Mouse (Mus musculus): ENCODE results near the gene Krt88. TPM values are rescaled to one million over a fixed set of nuclear protein-coding genes. Genes with fewer than 3 reads are reported as not detected.
A peak's percentile ranks its signal among the peaks of the same experiment; 100 is the strongest.

Gene Krt88
- polyA plus RNA-seq, 1 experiment from 2014 or later = not detected

- DNase-seq (ENCODE audit: low spot score, missing footprints) = no peak
- H3K4me2 ChIP-seq = no peak overlapping the region
- H3K36me3 ChIP-seq (ENCODE audit: control insufficient read depth, insufficient read depth, low read length) = no peaks in the 10 kb centered on the region
- H3K9me3 ChIP-seq (ENCODE audit: control insufficient read depth, low read length) = no peaks in the 10 kb centered on the region
- H3K4me3 ChIP-seq (ENCODE audit: low read depth, low read length) = no peak overlapping the region
- 0 out of 2 replicates have a peak, but pooled peaks cover 2% of the 10 kb centered on the region for H3K4me1 ChIP-seq (ENCODE audit: control insufficient read depth, insufficient read depth, low read length)
- ATAC-seq (ENCODE audit: low FRiP score) = no peak
- H3K27me3 ChIP-seq (ENCODE audit: control insufficient read depth, insufficient read depth, low read length) = peaks cover 12% of the 10 kb centered on the region; the same call in 1 of the 2 replicates
- no peak overlapping the region for H3K9ac ChIP-seq (ENCODE audit: low read length)
- no peak overlapping the region for H3K27ac ChIP-seq (ENCODE audit: low read depth, low read length)
- WGBS = 91% methylated on average over 7 of the region's 7 CpGs
These were observed 10.9 kb upstream of the Krt88 start for GRCm38 (mm10) chr15:101436611-101437010.

DNA sequence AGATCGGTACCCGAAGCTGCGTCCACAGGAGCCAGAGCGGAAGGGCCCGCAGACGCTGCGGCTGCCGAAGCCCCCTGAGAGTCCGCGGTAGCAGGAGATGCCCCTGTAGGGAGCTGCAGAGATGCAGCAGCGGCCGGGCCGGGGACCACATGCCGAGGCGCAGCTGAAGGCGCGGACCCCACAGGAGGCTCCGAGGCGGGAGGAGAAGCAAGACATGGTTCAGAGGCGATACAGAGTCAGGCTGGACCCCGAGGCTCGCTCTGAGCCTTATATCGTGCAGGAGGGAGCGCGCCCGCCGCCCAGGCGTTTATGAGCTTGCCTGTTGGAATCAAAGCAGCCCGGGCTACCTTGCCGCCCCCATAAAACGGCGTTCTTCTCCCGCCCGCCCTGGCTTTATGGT is 9.0 kb upstream of the Krt88 start, which contains the start of gene Krt87:
Krt87 (minus strand) TSS at position 250 of the 400 bp plus-strand sequence.
- peak within 1 kb of the TSS; percentile 22 for H3K4me3 ChIP-seq (ENCODE audit: low read depth, low read length)
- peak; percentile 88 for DNase-seq (ENCODE audit: low spot score, missing footprints)
- 0 out of 2 replicates have a peak, but pooled peaks cover 2% of the 10 kb centered on the region for H3K4me1 ChIP-seq (ENCODE audit: control insufficient read depth, insufficient read depth, low read length)
- no peak for ATAC-seq (ENCODE audit: low FRiP score)
- no peaks in the 10 kb centered on the region for H3K9me3 ChIP-seq (ENCODE audit: control insufficient read depth, low read length)
- peak within 1 kb of the TSS; percentile 50 for H3K9ac ChIP-seq (ENCODE audit: low read length)
- H3K27ac ChIP-seq (ENCODE audit: low read depth, low read length) = no peak within 1 kb of the TSS
- H3K36me3 ChIP-seq (ENCODE audit: control insufficient read depth, insufficient read depth, low read length) = no peaks in the 10 kb centered on the region
- peaks cover 12% of the 10 kb centered on the region; the same call in 1 of the 2 replicates for H3K27me3 ChIP-seq (ENCODE audit: control insufficient read depth, insufficient read depth, low read length)
- 3% methylated on average over 34 of the region's 34 CpGs for WGBS
- peak within 1 kb of the TSS; percentile 47 for H3K4me2 ChIP-seq

- no peak for ATAC-seq (ENCODE audit: low FRiP score)
These were observed 6.7 kb upstream of the Krt88 start for GRCm38 (mm10) chr15:101440837-101441236.

GRCm38 (mm10) chr15:101446572-101446971 is 972 bp upstream of the Krt88 start:
- no peak overlapping the region for H3K4me2 ChIP-seq
- no peaks in the 10 kb centered on the region for H3K9me3 ChIP-seq (ENCODE audit: control insufficient read depth, low read length)
- H3K36me3 ChIP-seq (ENCODE audit: control insufficient read depth, insufficient read depth, low read length) = no peaks in the 10 kb centered on the region
- WGBS = 83% methylated on average over 11 of the region's 11 CpGs
- no peaks in the 10 kb centered on the region for H3K4me1 ChIP-seq (ENCODE audit: control insufficient read depth, insufficient read depth, low read length)
- H3K27ac ChIP-seq (ENCODE audit: low read depth, low read length) = no peak overlapping the region
- DNase-seq (ENCODE audit: low spot score, missing footprints) (no peak), ATAC-seq (ENCODE audit: low FRiP score) (no peak)
- H3K4me3 ChIP-seq (ENCODE audit: low read depth, low read length) = no peak overlapping the region
- no peaks in the 10 kb centered on the region for H3K27me3 ChIP-seq (ENCODE audit: control insufficient read depth, insufficient read depth, low read length)
- no peak overlapping the region for H3K9ac ChIP-seq (ENCODE audit: low read length)

More at GRCm38 (mm10) chr15:101440837-101441236, 6.7 kb upstream of the Krt88 start:
- Histone ChIP-seq H3K4me3 (ENCODE audit: low read depth, low read length) (no peak overlapping the region), H3K27ac (ENCODE audit: low read depth, low read length) (no peak overlapping the region), H3K9ac (ENCODE audit: low read length) (no peak overlapping the region), H3K27me3 (ENCODE audit: control insufficient read depth, insufficient read depth, low read length) (peaks cover 12% of the 10 kb centered on the region; the same call in 1 of the 2 replicates), H3K9me3 (ENCODE audit: control insufficient read depth, low read length) (no peaks in the 10 kb centered on the region), H3K4me1 (ENCODE audit: control insufficient read depth, insufficient read depth, low read length) (0 out of 2 replicates have a peak, but pooled peaks cover 2% of the 10 kb centered on the region), H3K4me2 (no peak overlapping the region), H3K36me3 (ENCODE audit: control insufficient read depth, insufficient read depth, low read length) (no peaks in the 10 kb centered on the region)
- DNase-seq (ENCODE audit: low spot score, missing footprints) = no peak
- 83% methylated on average over 4 of the region's 4 CpGs for WGBS

- ATAC-seq (ENCODE audit: low FRiP score) (peak; percentile 72), DNase-seq (ENCODE audit: low spot score, missing footprints) (peak; percentile 99)
- no peak overlapping the region for H3K9ac ChIP-seq (ENCODE audit: low read length)
- H3K4me2 ChIP-seq = peak overlapping the region; percentile 22; the same call in 1 of the 2 replicates
- H3K4me1 ChIP-seq (ENCODE audit: control insufficient read depth, insufficient read depth, low read length) = no peaks in the 10 kb centered on the region
- peaks cover 4% of the 10 kb centered on the region; the same call in 1 of the 2 replicates for H3K9me3 ChIP-seq (ENCODE audit: control insufficient read depth, low read length)
- no peaks in the 10 kb centered on the region for H3K27me3 ChIP-seq (ENCODE audit: control insufficient read depth, insufficient read depth, low read length)
- no peak overlapping the region for H3K27ac ChIP-seq (ENCODE audit: low read depth, low read length)
- WGBS = 9% methylated on average over 13 of the region's 13 CpGs
- no peaks in the 10 kb centered on the region for H3K36me3 ChIP-seq (ENCODE audit: control insufficient read depth, insufficient read depth, low read length)
- no peak overlapping the region for H3K4me3 ChIP-seq (ENCODE audit: low read depth, low read length)
These were observed 5.7 kb downstream of the Krt88 start for GRCm38 (mm10) chr15:101453093-101453736.

- H3K4me3 ChIP-seq (ENCODE audit: low read depth, low read length) = no peak overlapping the region
- DNase-seq (ENCODE audit: low spot score, missing footprints) (no peak), ATAC-seq (ENCODE audit: low FRiP score) (no peak)
- H3K9ac ChIP-seq (ENCODE audit: low read length) = no peak overlapping the region
- H3K4me2 ChIP-seq = no peak overlapping the region
- H3K9me3 ChIP-seq (ENCODE audit: control insufficient read depth, low read length) = peaks cover 4% of the 10 kb centered on the region; the same call in 1 of the 2 replicates
- no peaks in the 10 kb centered on the region for H3K4me1 ChIP-seq (ENCODE audit: control insufficient read depth, insufficient read depth, low read length)
- no peak overlapping the region for H3K27ac ChIP-seq (ENCODE audit: low read depth, low read length)
- H3K36me3 ChIP-seq (ENCODE audit: control insufficient read depth, insufficient read depth, low read length) = no peaks in the 10 kb centered on the region
- 89% methylated on average over 8 of the region's 8 CpGs for WGBS
- H3K27me3 ChIP-seq (ENCODE audit: control insufficient read depth, insufficient read depth, low read length) = no peaks in the 10 kb centered on the region
These were observed 7.2 kb downstream of the Krt88 start for GRCm38 (mm10) chr15:101454774-101455173.

DNA sequence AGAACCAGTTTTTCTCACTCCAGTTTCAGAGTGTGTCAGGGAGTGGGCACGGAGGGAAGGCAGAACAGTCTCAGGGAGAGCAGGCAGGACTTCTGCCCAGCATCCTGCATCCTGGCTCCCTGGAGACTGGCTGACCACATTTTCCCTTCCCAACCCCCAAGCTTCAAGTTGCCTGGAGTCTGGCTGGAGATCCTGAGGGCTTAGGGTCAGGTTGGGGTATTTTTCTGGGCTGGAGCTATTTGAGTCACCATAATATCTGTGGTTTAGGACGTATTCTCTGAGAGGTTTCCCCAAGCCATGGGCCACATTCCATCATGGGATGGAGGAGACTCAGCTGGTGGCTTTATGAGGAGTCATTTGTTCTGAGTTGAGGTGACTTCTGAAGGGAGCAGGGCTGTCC is 7.7 kb downstream of the Krt88 start:
- ATAC-seq (ENCODE audit: low FRiP score) = no peak

DNA sequence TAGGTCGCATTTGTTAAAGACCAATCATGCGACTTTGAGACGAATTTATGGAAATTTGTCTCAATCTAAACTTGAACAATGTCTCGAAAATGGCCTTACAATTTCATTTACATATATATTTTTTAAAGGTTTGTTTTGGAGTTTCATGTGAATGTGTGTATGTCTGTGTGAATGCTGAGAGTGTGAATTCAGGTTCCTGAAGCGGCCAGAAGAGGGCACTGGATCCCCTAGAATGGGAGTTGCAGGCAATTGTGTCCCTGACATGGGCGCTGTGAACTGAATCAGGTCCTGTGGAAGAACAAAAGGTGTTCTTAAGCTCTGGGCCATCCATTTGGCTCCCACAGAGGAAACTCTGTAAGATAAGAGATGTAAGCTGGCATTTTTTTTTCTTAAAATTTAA is 8.3 kb downstream of the Krt88 start:
- Histone ChIP-seq H3K27ac (ENCODE audit: low read depth, low read length) (no peak overlapping the region), H3K36me3 (ENCODE audit: control insufficient read depth, insufficient read depth, low read length) (no peaks in the 10 kb centered on the region), H3K27me3 (ENCODE audit: control insufficient read depth, insufficient read depth, low read length) (no peaks in the 10 kb centered on the region), H3K9ac (ENCODE audit: low read length) (no peak overlapping the region), H3K4me3 (ENCODE audit: low read depth, low read length) (no peak overlapping the region), H3K4me2 (no peak overlapping the region), H3K4me1 (ENCODE audit: control insufficient read depth, insufficient read depth, low read length) (no peaks in the 10 kb centered on the region), H3K9me3 (ENCODE audit: control insufficient read depth, low read length) (peaks cover 4% of the 10 kb centered on the region; the same call in 1 of the 2 replicates)
- WGBS = 86% methylated on average over 6 of the region's 6 CpGs
- peak; percentile 45 for DNase-seq (ENCODE audit: low spot score, missing footprints)
- ATAC-seq (ENCODE audit: low FRiP score) = no peak

More for the DNA sequence above, 7.7 kb downstream of the Krt88 start:
- WGBS = 86% methylated on average over 2 of the region's 2 CpGs
- Histone ChIP-seq H3K4me1 (ENCODE audit: control insufficient read depth, insufficient read depth, low read length) (no peaks in the 10 kb centered on the region), H3K9me3 (ENCODE audit: control insufficient read depth, low read length) (peaks cover 4% of the 10 kb centered on the region; the same call in 1 of the 2 replicates), H3K9ac (ENCODE audit: low read length) (no peak overlapping the region), H3K27ac (ENCODE audit: low read depth, low read length) (no peak overlapping the region), H3K27me3 (ENCODE audit: control insufficient read depth, insufficient read depth, low read length) (no peaks in the 10 kb centered on the region), H3K4me3 (ENCODE audit: low read depth, low read length) (no peak overlapping the region), H3K4me2 (no peak overlapping the region), H3K36me3 (ENCODE audit: control insufficient read depth, insufficient read depth, low read length) (no peaks in the 10 kb centered on the region)
- peak; percentile 23 for DNase-seq (ENCODE audit: low spot score, missing footprints)

DNA sequence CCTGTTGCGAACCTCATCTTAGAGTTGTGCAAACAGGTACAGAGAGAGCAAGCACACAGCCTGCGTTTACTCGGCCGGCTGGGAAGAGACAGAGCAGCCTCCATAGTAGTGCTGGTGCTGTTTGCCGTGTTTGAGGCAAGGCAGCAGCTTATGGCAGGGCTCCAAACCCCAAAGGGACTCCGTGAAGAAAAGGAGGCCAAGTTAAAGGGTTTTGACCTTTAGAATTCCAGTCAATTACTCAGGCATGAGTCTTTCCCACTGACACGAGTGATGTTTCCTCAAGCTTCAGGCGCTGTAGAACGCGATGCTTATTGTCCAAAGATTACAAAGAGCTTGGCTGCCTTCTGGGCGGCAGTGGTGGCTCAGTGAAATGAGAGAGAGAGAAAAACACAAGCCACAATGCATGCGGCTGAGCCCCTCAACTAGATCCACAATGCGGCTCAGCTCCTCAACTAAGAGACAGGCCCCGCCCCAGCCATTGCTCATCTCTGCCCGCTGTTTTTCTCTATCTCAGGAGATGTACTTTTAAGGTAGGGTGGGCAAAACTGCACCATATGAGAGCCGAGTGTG is 10.9 kb downstream of the Krt88 start:
- ATAC-seq (ENCODE audit: low FRiP score) (no peak), DNase-seq (ENCODE audit: low spot score, missing footprints) (peak; percentile 84)
- H3K9me3 ChIP-seq (ENCODE audit: control insufficient read depth, low read length) = peaks cover 4% of the 10 kb centered on the region; the same call in 1 of the 2 replicates
- WGBS = 53% methylated on average over 16 of the region's 16 CpGs
- no peaks in the 10 kb centered on the region for H3K27me3 ChIP-seq (ENCODE audit: control insufficient read depth, insufficient read depth, low read length)
- no peaks in the 10 kb centered on the region for H3K36me3 ChIP-seq (ENCODE audit: control insufficient read depth, insufficient read depth, low read length)
- H3K27ac ChIP-seq (ENCODE audit: low read depth, low read length) = no peak overlapping the region
- H3K4me3 ChIP-seq (ENCODE audit: low read depth, low read length) = no peak overlapping the region
- no peaks in the 10 kb centered on the region for H3K4me1 ChIP-seq (ENCODE audit: control insufficient read depth, insufficient read depth, low read length)
- H3K9ac ChIP-seq (ENCODE audit: low read length) = 0 out of 2 replicates have a peak overlapping the region, but pooled peaks have one; percentile 4
- H3K4me2 ChIP-seq = no peak overlapping the region
